Mouse (Mus musculus): ENCODE data around the gene Iqgap2.

The Iqgap2 gene

DNA sequence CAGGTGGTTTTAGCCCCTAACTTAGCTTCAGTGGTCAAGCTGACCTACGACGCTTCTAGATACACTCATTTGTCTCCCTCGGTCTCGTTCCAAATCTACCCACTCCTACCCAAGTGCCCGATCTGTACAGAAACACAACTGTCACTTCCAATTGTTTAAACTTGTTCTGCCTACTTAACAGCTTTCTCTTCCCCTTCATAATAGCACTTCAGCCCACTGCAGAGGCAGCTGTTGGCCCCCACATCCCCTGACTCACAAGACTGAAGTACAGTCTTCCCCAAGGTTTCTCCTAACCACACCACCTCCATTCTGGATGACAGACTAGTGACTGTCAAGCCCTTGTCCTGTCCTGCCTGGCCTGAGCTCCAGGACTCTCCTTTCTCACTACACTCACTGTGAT lies 63.1 kb downstream of the Iqgap2 start:
- DNase-seq: no peak

DNA sequence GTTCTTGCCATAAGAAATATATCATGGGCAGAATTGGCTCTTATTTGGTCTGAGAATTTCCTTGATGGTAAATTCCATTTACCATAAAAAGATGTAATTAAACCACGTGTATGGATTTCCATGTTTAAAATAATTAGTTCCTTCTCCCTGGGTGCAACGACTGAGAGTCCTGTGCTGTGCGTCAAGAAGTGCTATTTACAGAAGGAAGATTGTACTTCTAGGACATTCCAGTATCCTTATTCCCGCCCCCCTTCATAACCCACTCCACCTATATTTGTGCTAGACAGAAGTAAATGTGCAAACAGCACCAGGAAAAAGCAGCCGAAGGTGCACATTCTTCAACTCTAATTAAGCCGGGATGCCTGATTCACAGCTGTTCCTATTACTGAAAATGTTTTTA lies 65.5 kb downstream of the Iqgap2 start:
- no peak for DNase-seq

- DNase-seq: no peak
Observed at GRCm38 (mm10) chr13:95822918-95823317, 68.8 kb downstream of the Iqgap2 start.

GRCm38 (mm10) chr13:95820071-95820470 lies 71.7 kb downstream of the Iqgap2 start:
- no peak for DNase-seq

DNA sequence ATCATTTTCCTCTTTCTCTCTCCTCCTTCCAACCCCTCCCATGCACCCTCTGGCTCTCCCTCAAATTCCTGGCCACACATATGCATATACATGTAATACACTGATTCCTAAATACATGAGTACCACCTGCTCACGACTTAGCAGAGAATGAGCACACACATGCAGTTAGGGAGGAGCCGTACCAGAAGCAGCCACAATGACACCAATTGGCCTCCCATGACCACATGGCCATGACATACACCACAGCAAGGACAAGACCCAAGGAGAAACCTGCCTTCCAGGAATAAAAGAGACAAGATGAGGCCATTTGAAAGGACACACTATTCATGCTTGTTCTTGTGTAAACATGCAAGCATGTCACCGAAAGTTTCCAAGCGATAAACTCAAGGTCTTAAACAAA lies 72.8 kb downstream of the Iqgap2 start:
- DNase-seq: no peak

- peak in 1 of 2 experiments; percentile 20 for DNase-seq
Observed at GRCm38 (mm10) chr13:95813643-95814042, 78.1 kb downstream of the Iqgap2 start.

DNA sequence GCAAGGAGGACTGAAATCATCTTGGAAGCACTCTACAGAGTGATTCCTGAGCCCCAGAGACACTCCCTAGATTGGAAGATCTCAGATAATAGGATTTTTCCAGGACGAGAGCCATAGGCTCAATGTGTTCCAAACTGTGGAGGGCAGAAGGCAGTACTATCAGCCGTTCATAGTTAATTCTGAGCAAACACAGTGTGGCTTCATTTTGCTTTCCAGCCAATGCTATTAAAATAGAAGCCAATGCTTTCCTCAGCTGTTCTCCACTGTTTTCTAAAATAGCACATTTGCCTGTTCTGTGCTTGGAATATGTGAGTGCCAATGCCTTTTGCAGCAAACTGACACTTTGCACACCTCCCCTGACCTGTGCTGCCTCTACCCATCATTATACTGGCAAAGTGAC lies 80.9 kb downstream of the Iqgap2 start:
- DNase-seq: no peak

DNA sequence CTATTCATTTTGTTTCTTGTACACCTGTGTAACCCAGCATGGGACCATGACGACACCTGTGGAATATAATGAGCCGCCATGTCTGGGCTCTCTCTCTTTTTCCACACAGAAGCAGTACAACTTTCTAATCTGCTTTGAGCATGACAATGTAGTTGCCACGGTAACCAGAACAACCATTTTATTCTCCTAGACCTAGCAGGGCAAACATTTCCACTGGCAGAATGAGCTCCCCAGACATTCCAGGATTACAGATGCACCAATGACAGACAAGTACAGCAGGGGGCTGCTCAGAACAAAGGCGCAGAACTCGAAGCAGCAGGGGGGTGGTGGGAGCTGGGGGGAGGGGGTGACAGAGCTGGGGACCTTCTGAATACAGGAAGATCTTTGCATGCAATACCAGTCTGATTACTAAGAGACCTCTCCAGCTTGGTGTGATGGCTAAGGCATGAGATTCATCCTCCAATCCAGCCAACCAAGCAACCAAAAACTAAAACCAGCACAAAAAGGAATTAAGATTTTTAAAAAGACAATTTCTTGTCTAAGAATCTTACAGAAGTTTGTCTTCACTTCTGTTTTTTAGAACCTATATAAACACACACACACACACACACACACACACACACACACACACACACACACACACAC lies 84.5 kb downstream of the Iqgap2 start:
- no peak for DNase-seq

GRCm38 (mm10) chr13:95805469-95806166 lies 86.1 kb downstream of the Iqgap2 start:
- no peak for DNase-seq

- no peak for DNase-seq
Observed at GRCm38 (mm10) chr13:95804113-95804512, 87.6 kb downstream of the Iqgap2 start.

GRCm38 (mm10) chr13:95800925-95801324 lies 90.8 kb downstream of the Iqgap2 start:
- DNase-seq: no peak

GRCm38 (mm10) chr13:95799322-95799721 lies 92.4 kb downstream of the Iqgap2 start:
- no peak for DNase-seq

GRCm38 (mm10) chr13:95798721-95799120 lies 93.0 kb downstream of the Iqgap2 start:
- no peak for DNase-seq

- DNase-seq: no peak
Observed at GRCm38 (mm10) chr13:95797530-95797929, 94.2 kb downstream of the Iqgap2 start.

DNA sequence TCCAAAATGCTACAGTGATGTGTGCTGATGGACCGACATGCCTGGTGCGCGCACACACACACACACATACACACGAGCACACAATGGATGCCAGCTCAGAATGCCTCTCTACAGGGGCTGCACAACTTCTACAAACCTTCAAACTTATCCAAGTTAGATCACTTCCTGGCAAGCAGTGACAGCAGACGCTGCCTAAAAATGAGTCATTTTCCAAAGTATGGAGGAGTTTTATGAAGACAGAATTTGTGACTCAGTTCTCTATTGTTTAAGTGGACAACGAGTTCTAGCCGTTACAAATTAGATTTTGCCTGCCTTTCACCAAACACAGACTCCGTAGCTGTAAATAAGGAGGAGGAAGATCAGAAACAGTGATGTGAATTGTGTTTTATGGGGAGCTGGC lies 97.4 kb downstream of the Iqgap2 start:
- DNase-seq: no peak

- DNase-seq: no peak
Observed at GRCm38 (mm10) chr13:95790883-95791282, 100.8 kb downstream of the Iqgap2 start.

GRCm38 (mm10) chr13:95788631-95789376 lies 102.9 kb downstream of the Iqgap2 start:
- DNase-seq: no peak

- DNase-seq: no peak
Observed at GRCm38 (mm10) chr13:95782969-95783332, 108.8 kb downstream of the Iqgap2 start.

DNA sequence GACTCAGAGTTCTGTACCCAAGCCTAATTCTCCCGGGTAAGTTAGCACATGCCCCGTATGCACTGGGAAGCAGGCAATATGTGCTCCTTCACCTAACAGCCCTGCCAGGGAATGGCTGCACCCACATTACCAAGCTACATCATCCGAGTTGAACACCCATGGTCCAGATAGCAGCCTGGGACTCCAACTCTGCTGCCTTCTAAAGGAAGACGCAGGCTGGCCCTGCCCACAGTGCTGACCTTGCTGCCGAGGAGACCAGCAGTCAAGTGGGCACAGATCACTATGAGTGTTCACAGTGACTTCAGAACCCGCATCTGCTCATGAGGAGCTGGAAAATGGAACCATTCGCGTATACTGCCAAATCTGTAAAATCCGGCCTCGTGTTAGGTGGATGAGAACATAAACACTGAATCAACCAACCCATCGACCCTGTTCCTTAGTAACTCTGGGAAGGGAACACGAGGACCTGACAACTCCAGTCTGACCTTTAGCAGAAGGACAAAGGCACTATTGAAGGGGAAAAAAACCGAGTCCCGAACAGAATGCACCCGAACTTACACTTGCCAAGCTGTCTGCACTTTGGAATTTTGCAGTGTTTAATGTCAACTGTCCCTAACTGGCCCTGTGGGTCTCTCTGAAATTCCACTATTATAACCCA lies 109.3 kb downstream of the Iqgap2 start:
- no peak for DNase-seq

- DNase-seq: no peak
Observed at GRCm38 (mm10) chr13:95780038-95780437, 111.7 kb downstream of the Iqgap2 start.

DNA sequence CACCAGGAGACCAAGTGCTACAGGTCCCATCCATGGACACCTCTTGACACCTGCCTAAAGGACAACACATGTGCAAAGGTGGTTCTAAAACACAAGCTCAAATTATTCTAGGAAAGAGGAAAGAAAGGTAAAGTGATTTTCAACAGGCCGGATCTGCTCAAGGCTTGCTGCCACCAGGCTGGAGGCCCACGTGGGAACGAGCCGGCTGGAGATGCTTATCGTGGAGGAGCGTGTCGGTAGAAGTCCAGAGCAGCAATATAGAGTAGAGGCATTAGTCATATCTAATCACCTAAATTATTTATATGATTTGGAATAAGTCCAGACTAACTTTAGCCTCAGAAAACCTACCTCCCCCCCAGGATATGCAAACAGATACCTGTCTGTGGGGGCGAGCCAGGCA lies 112.5 kb downstream of the Iqgap2 start:
- no peak for DNase-seq

DNA sequence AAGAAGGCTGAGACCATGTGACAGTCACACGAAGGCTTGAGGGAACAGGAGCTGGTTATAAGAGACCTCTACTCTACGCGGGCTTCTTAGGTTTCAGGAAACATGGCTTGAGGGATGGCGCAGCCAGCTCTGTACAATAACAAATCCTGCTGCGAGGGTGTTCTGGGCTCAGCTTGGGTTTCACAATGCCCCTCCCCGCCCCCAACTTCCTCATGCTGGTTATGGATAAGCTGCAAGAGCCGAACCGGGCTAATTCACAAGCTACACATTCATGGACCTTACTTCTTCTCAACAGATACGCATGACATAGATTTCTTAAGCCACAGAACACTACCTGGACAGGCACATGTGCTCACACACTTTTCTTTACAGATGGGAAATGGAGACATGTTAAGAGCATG lies 113.0 kb downstream of the Iqgap2 start:
- no peak for DNase-seq

DNA sequence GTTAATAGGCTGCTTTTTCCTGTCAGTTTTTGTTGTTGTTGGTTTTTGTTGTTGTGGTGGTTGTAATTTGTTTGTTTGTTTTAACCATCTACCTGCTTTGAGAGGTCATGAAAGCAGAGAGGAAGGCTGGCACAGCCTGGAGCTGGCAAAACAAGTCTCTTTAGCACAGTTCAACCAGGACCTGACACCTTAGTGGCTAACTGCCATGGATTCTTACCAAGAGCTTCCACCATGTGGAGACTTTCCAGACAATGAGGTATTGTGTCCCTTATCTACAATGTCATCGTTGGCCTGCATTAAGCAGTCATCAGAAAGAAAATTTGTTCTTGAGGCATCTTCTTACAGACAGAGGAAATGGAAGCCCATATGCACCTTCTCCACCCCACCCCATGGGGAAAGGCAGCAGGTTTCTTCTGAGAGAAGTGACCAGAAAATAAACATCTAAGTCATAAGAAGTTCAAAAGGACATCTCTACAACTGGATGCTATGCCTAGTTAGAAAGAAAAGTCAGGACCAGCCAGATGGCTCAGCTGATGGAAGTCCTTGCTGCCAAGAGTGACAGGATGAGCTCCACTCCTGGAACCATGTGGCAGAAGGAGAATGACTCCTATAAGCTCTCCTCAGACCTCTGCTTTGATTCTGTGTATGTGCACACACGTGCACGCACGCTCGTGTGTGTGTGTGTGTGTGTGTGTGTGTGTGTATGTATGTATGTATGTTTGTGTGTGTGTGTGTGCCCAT lies 113.9 kb downstream of the Iqgap2 start:
- no peak for DNase-seq

All from thymus, postnatal 36 days (tissue).